In genomic region chr17:29704781-29705180, GRCm38 (mm10) we compare ENCODE assay signal across 8 mouse cellular contexts. TPM values are rescaled to one million over a fixed set of nuclear protein-coding genes. Genes with fewer than 3 reads are reported as not detected.
A peak's percentile ranks its signal among the peaks of the same experiment; 100 is the strongest.
DNase-seq lines count a peak whose midpoint lies in the region; ATAC-seq and TF ChIP-seq lines count a peak whose summit lies in the region.

No protein-coding gene starts in this region.

- H3K27ac ChIP-seq in heart, embryonic 12.5 days (ENCODE audit: poor library complexity, severe bottlenecking) = no peak overlapping the region
- H3K27ac ChIP-seq in heart, embryonic 10.5 days = no peak overlapping the region
- no peak overlapping the region for H3K27ac ChIP-seq in hindbrain, embryonic 13.5 days
- no peak overlapping the region for H3K27ac ChIP-seq in limb, embryonic 11.5 days (replicated peaks; ENCODE audit: low read depth, low read length)
- no peak overlapping the region for H3K27ac ChIP-seq in midbrain, embryonic 15.5 days
- H3K27ac ChIP-seq in stomach, postnatal 0 days (replicated peaks) = no peak overlapping the region

- TF ChIP-seq CTCF in stomach, postnatal 0 days (IDR thresholded peaks at IDR 0.05; ENCODE audit: low read depth) = peak; percentile 89

- no peak overlapping the region for H3K4me3 ChIP-seq in heart, embryonic 12.5 days
- no peak overlapping the region for H3K4me3 ChIP-seq in heart, embryonic 10.5 days
- H3K4me3 ChIP-seq in hindbrain, embryonic 13.5 days = no peak overlapping the region
- no peak overlapping the region for H3K4me3 ChIP-seq in limb, embryonic 11.5 days (ENCODE audit: low read depth, low read length)
- H3K4me3 ChIP-seq in midbrain, embryonic 15.5 days = no peak overlapping the region
- no peak overlapping the region for H3K4me3 ChIP-seq in stomach, postnatal 0 days (ENCODE audit: low read depth, low read length)

- no peak overlapping the region for H3K9ac ChIP-seq in heart, embryonic 12.5 days
- H3K9ac ChIP-seq in hindbrain, embryonic 13.5 days = no peak overlapping the region
- no peak overlapping the region for H3K9ac ChIP-seq in limb, embryonic 11.5 days (ENCODE audit: low read length)
- no peak overlapping the region for H3K9ac ChIP-seq in midbrain, embryonic 15.5 days
- H3K9ac ChIP-seq in stomach, postnatal 0 days (ENCODE audit: low read length) = no peak overlapping the region

- H3K4me2 ChIP-seq in heart, embryonic 12.5 days = no peak overlapping the region
- no peak overlapping the region for H3K4me2 ChIP-seq in hindbrain, embryonic 13.5 days
- H3K4me2 ChIP-seq in limb, embryonic 11.5 days (ENCODE audit: low read depth, severe bottlenecking) = no peak overlapping the region
- no peak overlapping the region for H3K4me2 ChIP-seq in midbrain, embryonic 15.5 days
- H3K4me2 ChIP-seq in stomach, postnatal 0 days (replicated peaks; ENCODE audit: low read depth) = no peak overlapping the region

- 42% methylated on average over 3 of the region's 3 CpGs for WGBS in heart, embryonic 12.5 days
- WGBS in heart, embryonic 10.5 days = 35% methylated on average over 3 of the region's 3 CpGs
- 43% methylated on average over 3 of the region's 3 CpGs for WGBS in hindbrain, embryonic 13.5 days
- WGBS in limb, embryonic 11.5 days = 32% methylated on average over 3 of the region's 3 CpGs
- WGBS in midbrain, embryonic 15.5 days = 22% methylated on average over 3 of the region's 3 CpGs
- 34% methylated on average over 3 of the region's 3 CpGs for WGBS in stomach, postnatal 0 days

- peaks cover 45% of the 10 kb centered on the region for H3K4me1 ChIP-seq in heart, embryonic 12.5 days (replicated peaks)
- peaks cover 39% of the 10 kb centered on the region for H3K4me1 ChIP-seq in heart, embryonic 10.5 days
- peaks cover 66% of the 10 kb centered on the region for H3K4me1 ChIP-seq in hindbrain, embryonic 13.5 days (replicated peaks)
- peaks cover 27% of the 10 kb centered on the region for H3K4me1 ChIP-seq in limb, embryonic 11.5 days (ENCODE audit: control insufficient read depth, insufficient read depth, low read length)
- H3K4me1 ChIP-seq in midbrain, embryonic 15.5 days = peaks cover 48% of the 10 kb centered on the region
- H3K4me1 ChIP-seq in stomach, postnatal 0 days (replicated peaks; ENCODE audit: control insufficient read depth, insufficient read depth) = no peaks in the 10 kb centered on the region

- no peak for TF ChIP-seq EP300 in stomach, postnatal 0 days (optimal IDR thresholded peaks at IDR 0.05)

- peaks cover 51% of the 10 kb centered on the region for H3K36me3 ChIP-seq in heart, embryonic 12.5 days
- peaks cover 57% of the 10 kb centered on the region for H3K36me3 ChIP-seq in heart, embryonic 10.5 days
- H3K36me3 ChIP-seq in hindbrain, embryonic 13.5 days = peaks cover 44% of the 10 kb centered on the region
- peaks cover 8% of the 10 kb centered on the region; the same call in 1 of the 2 replicates for H3K36me3 ChIP-seq in limb, embryonic 11.5 days (ENCODE audit: control insufficient read depth, insufficient read depth, low read length)
- 0 out of 2 replicates have a peak, but pooled peaks cover 3% of the 10 kb centered on the region for H3K36me3 ChIP-seq in midbrain, embryonic 15.5 days (replicated peaks)
- H3K36me3 ChIP-seq in stomach, postnatal 0 days (ENCODE audit: control insufficient read depth, insufficient read depth, low read length) = peaks cover 16% of the 10 kb centered on the region

- DNase-seq in heart, embryonic 10.5 days (ENCODE audit: low spot score) = no peak
- DNase-seq in T-cell, adult 2 months (ENCODE audit: low spot score) = peak; percentile 49
- DNase-seq in embryo, embryonic 10 days (ENCODE audit: low spot score) = peak; percentile 69
- peak; percentile 80 for DNase-seq in limb, embryonic 11.5 days (ENCODE audit: low spot score)
- DNase-seq in stomach, postnatal 0 days (ENCODE audit: low spot score) = peak; percentile 64

- peak; percentile 40 for ATAC-seq in heart, embryonic 12.5 days (ENCODE audit: insufficient number of reproducible peaks, low FRiP score)
- ATAC-seq in hindbrain, embryonic 13.5 days (ENCODE audit: low FRiP score) = peak; percentile 68
- 0 out of 2 replicates have a peak, but pooled peaks have one; percentile 27 for ATAC-seq in limb, embryonic 11.5 days (ENCODE audit: insufficient number of reproducible peaks, low FRiP score, low TSS enrichment, low read depth)
- peak; percentile 69; the same call in 1 of the 2 replicates for ATAC-seq in midbrain, embryonic 15.5 days (replicated peaks)
- peak; percentile 51 for ATAC-seq in stomach, postnatal 0 days (ENCODE audit: low FRiP score, low TSS enrichment)

- H3K27me3 ChIP-seq in heart, embryonic 12.5 days (replicated peaks) = no peaks in the 10 kb centered on the region
- no peaks in the 10 kb centered on the region for H3K27me3 ChIP-seq in heart, embryonic 10.5 days (ENCODE audit: insufficient read depth, poor library complexity, severe bottlenecking)
- no peaks in the 10 kb centered on the region for H3K27me3 ChIP-seq in hindbrain, embryonic 13.5 days
- H3K27me3 ChIP-seq in limb, embryonic 11.5 days (ENCODE audit: control insufficient read depth, insufficient read depth, low read length) = no peaks in the 10 kb centered on the region
- H3K27me3 ChIP-seq in midbrain, embryonic 15.5 days (replicated peaks) = no peaks in the 10 kb centered on the region
- no peaks in the 10 kb centered on the region for H3K27me3 ChIP-seq in stomach, postnatal 0 days (ENCODE audit: control insufficient read depth, insufficient read depth, low read length)

- no peaks in the 10 kb centered on the region for H3K9me3 ChIP-seq in heart, embryonic 12.5 days (replicated peaks)
- no peaks in the 10 kb centered on the region for H3K9me3 ChIP-seq in heart, embryonic 10.5 days
- H3K9me3 ChIP-seq in hindbrain, embryonic 13.5 days = no peaks in the 10 kb centered on the region
- no peaks in the 10 kb centered on the region for H3K9me3 ChIP-seq in limb, embryonic 11.5 days (ENCODE audit: control insufficient read depth, low read length)
- no peaks in the 10 kb centered on the region for H3K9me3 ChIP-seq in midbrain, embryonic 15.5 days
- no peaks in the 10 kb centered on the region for H3K9me3 ChIP-seq in stomach, postnatal 0 days (ENCODE audit: control insufficient read depth, low read length)

RNA-seq across cellular contexts. Expression of gene Ccdc167, which starts 12.1 kb away (rescaled TPM):
- 15.8 and 16.0 TPM in 2 replicates for polyA plus RNA-seq in heart, embryonic 12.5 days (2016; fragmentation: Nextera tagmentation; extraction: Ambion mirVana)
- polyA plus RNA-seq in heart, embryonic 10.5 days (2016; fragmentation: Nextera tagmentation; extraction: Ambion mirVana) = 18.2 and 19.0 TPM in 2 replicates
- polyA plus RNA-seq in hindbrain, embryonic 13.5 days (2015; fragmentation: Nextera tagmentation; extraction: Ambion mirVana) = 10.7 and 13.4 TPM in 2 replicates
- 19.2 and 20.0 TPM in 2 replicates for polyA plus RNA-seq in limb, embryonic 11.5 days (2014; fragmentation: Nextera tagmentation; extraction: Ambion mirVana)
- 9.3 and 10.4 TPM in 2 replicates for polyA plus RNA-seq in midbrain, embryonic 15.5 days (2015; fragmentation: Nextera tagmentation; extraction: Ambion mirVana)
- 7.6 and 8.6 TPM in 2 replicates for polyA plus RNA-seq in stomach, postnatal 0 days (2015; fragmentation: Nextera tagmentation; extraction: Ambion mirVana)

RNA-seq across cellular contexts. Expression of gene Cmtr1, which starts 44.4 kb away (rescaled TPM):
- 123 and 124 TPM in 2 replicates for polyA plus RNA-seq in heart, embryonic 12.5 days (2016; fragmentation: Nextera tagmentation; extraction: Ambion mirVana)
- 119 and 122 TPM in 2 replicates for polyA plus RNA-seq in heart, embryonic 10.5 days (2016; fragmentation: Nextera tagmentation; extraction: Ambion mirVana)
- polyA plus RNA-seq in hindbrain, embryonic 13.5 days (2015; fragmentation: Nextera tagmentation; extraction: Ambion mirVana) = 132 and 139 TPM in 2 replicates
- polyA plus RNA-seq in limb, embryonic 11.5 days (2014; fragmentation: Nextera tagmentation; extraction: Ambion mirVana) = 117 and 125 TPM in 2 replicates
- 109 and 116 TPM in 2 replicates for polyA plus RNA-seq in midbrain, embryonic 15.5 days (2015; fragmentation: Nextera tagmentation; extraction: Ambion mirVana)
- 48.7 and 56.4 TPM in 2 replicates for polyA plus RNA-seq in stomach, postnatal 0 days (2015; fragmentation: Nextera tagmentation; extraction: Ambion mirVana)
